Mouse (Mus musculus) CH12.LX (cell line): ENCODE measurements around the gene Smchd1. TPM values are rescaled to one million over a fixed set of nuclear protein-coding genes. Genes with fewer than 3 reads are reported as not detected.

Source experiments
- DNase-seq: peaks from one replicate; pipeline ENCODE4 v3.0.0-alpha.2; 2013; ENCODE audit errors: extremely low read depth
- H3K27ac ChIP-seq: 2 replicates; pipeline ENCODE4 v1.5.1; 2012; ENCODE audit warnings: low read depth, mild to moderate bottlenecking, control low read depth, moderate library complexity; ENCODE audit not compliant: insufficient read depth
- H3K27me3 ChIP-seq: replicated peaks from 2 replicates; pipeline ENCODE3; 2012; ENCODE audit warnings: inconsistent platforms
- H3K36me3 ChIP-seq, 2 experiments: replicated peaks in 1 of 2; 2 replicates each; pipeline versions ENCODE3 to v1.6.1; 2012; ENCODE audit warnings: inconsistent platforms in 1 of 2, low read length in 1 of 2, mild to moderate bottlenecking in 1 of 2, mixed read lengths in 1 of 2, moderate library complexity in 1 of 2; ENCODE audit not compliant: control insufficient read depth in 1 of 2, insufficient read depth in 1 of 2
- H3K4me1 ChIP-seq, 2 experiments: 2 replicates each; pipeline ENCODE4 v1.6.1; 2012; ENCODE audit warnings: inconsistent platforms in 1 of 2, moderate library complexity in 1 of 2; ENCODE audit not compliant: insufficient read depth in 2 of 2, control insufficient read depth in 1 of 2
- H3K4me2 ChIP-seq: 2 replicates; pipeline ENCODE4 v1.6.1; 2012; ENCODE audit warnings: low read depth, mild to moderate bottlenecking, control low read depth; ENCODE audit not compliant: poor library complexity, insufficient read depth, severe bottlenecking
- H3K4me3 ChIP-seq, 3 experiments: fragments of 150-350 bp in 1 of 3; sonication (generic) in 1 of 3; replicated peaks in 1 of 3; 2 replicates each; pipeline versions ENCODE3 to v1.5.1; 2011 to 2012; ENCODE audit warnings: low read depth in 2 of 3, low read length in 2 of 3, mild to moderate bottlenecking in 2 of 3, moderate library complexity in 2 of 3, control low read depth in 1 of 3, improper control_type of control experiment in 1 of 3, inconsistent platforms in 1 of 3, mixed read lengths in 1 of 3; ENCODE audit not compliant: poor library complexity in 1 of 3
- H3K79me2 ChIP-seq: replicated peaks from 2 replicates; pipeline ENCODE4 v1.6.1; 2012; ENCODE audit warnings: mild to moderate bottlenecking, moderate library complexity; ENCODE audit not compliant: control insufficient read depth, poor library complexity, insufficient read depth, severe bottlenecking; ENCODE audit errors: extremely low read depth
- H3K9ac ChIP-seq: 2 replicates; pipeline ENCODE4 v1.6.1; 2012; ENCODE audit warnings: low read depth, mild to moderate bottlenecking, control low read depth, moderate library complexity; ENCODE audit not compliant: insufficient read depth
- H3K9me3 ChIP-seq: replicated peaks from 2 replicates; pipeline ENCODE3; 2012; ENCODE audit warnings: low read length, inconsistent platforms, mixed read lengths
- CTCF ChIP-seq, 2 experiments: IDR thresholded peaks in 1 of 2; conservative IDR thresholded peaks in 1 of 2; 2 replicates each; pipeline ENCODE4 v1.5.1; 2011 to 2012; ENCODE audit warnings: low read depth in 2 of 2, low read length in 2 of 2, improper control_type of control experiment in 1 of 2, inconsistent platforms in 1 of 2, mild to moderate bottlenecking in 1 of 2, moderate library complexity in 1 of 2
- E2F4 ChIP-seq: IDR thresholded peaks from 2 replicates; pipeline ENCODE4 v1.6.1; 2011; ENCODE audit warnings: low read depth, low read length, improper control_type of control experiment; ENCODE audit not compliant: insufficient replicate concordance
- ELF1 ChIP-seq: IDR thresholded peaks from 2 replicates; pipeline ENCODE4 v1.6.1; 2014; ENCODE audit warnings: low read depth, mild to moderate bottlenecking, inconsistent platforms, low read length, improper control_type of control experiment
- ETS1 ChIP-seq: conservative IDR thresholded peaks from 2 replicates; pipeline ENCODE4 v1.6.1; 2012; ENCODE audit warnings: low read depth, mild to moderate bottlenecking, inconsistent platforms, low read length, improper control_type of control experiment, moderate library complexity
- IRF4 ChIP-seq: IDR thresholded peaks from 2 replicates; pipeline ENCODE4 v1.6.1; 2014; ENCODE audit warnings: low read depth, mild to moderate bottlenecking, inconsistent platforms, low read length, improper control_type of control experiment
- JUN ChIP-seq: IDR thresholded peaks from 2 replicates; pipeline ENCODE4 v1.6.1; 2011; ENCODE audit warnings: low read depth, mild to moderate bottlenecking, low read length, improper control_type of control experiment, moderate library complexity; ENCODE audit not compliant: insufficient read depth
- MAFK ChIP-seq: IDR thresholded peaks from 2 replicates; pipeline ENCODE4 v1.6.1; 2011; ENCODE audit warnings: low read length, improper control_type of control experiment; ENCODE audit not compliant: insufficient replicate concordance
- MAX ChIP-seq: IDR thresholded peaks from 2 replicates; pipeline ENCODE4 v1.6.1; 2011; ENCODE audit warnings: low read length, improper control_type of control experiment
- MAZ ChIP-seq: IDR thresholded peaks from 2 replicates; pipeline ENCODE4 v1.6.1; 2012; ENCODE audit warnings: low read depth, mild to moderate bottlenecking, inconsistent platforms, low read length, improper control_type of control experiment, moderate library complexity
- MEF2A ChIP-seq: IDR thresholded peaks from 2 replicates; pipeline ENCODE4 v1.6.1; 2014; ENCODE audit warnings: low read depth, mild to moderate bottlenecking, inconsistent platforms, low read length, improper control_type of control experiment, borderline replicate concordance
- MXI1 ChIP-seq: IDR thresholded peaks from 2 replicates; pipeline ENCODE4 v1.6.1; 2011; ENCODE audit warnings: mild to moderate bottlenecking, low read depth, low read length, improper control_type of control experiment
- NRF1 ChIP-seq: IDR thresholded peaks from 2 replicates; pipeline ENCODE4 v1.6.1; 2014; ENCODE audit warnings: low read depth, mild to moderate bottlenecking, inconsistent platforms, low read length, improper control_type of control experiment, moderate library complexity
- RAD21 ChIP-seq: IDR thresholded peaks from 2 replicates; pipeline ENCODE4 v1.6.1; 2011; ENCODE audit warnings: low read depth, mild to moderate bottlenecking, low read length, improper control_type of control experiment, moderate library complexity
- RCOR1 ChIP-seq: conservative IDR thresholded peaks from 2 replicates; pipeline ENCODE4 v1.6.1; 2012; ENCODE audit warnings: low read depth, mild to moderate bottlenecking, inconsistent platforms, low read length, improper control_type of control experiment
- TCF12 ChIP-seq: IDR thresholded peaks from 2 replicates; pipeline ENCODE4 v1.6.1; 2014; ENCODE audit warnings: low read depth, mild to moderate bottlenecking, inconsistent platforms, low read length, improper control_type of control experiment
- UBTF ChIP-seq: IDR thresholded peaks from 2 replicates; pipeline ENCODE4 v1.6.1; 2012; ENCODE audit warnings: low read depth, mild to moderate bottlenecking, inconsistent platforms, low read length, improper control_type of control experiment, moderate library complexity
- USF1 ChIP-seq: IDR thresholded peaks from 2 replicates; pipeline ENCODE4 v1.6.1; 2014; ENCODE audit warnings: low read depth, mild to moderate bottlenecking, inconsistent platforms, low read length, improper control_type of control experiment
- ZC3H11A ChIP-seq: IDR thresholded peaks from 2 replicates; pipeline ENCODE4 v1.6.1; 2012; ENCODE audit warnings: low read depth, mild to moderate bottlenecking, inconsistent platforms, low read length, improper control_type of control experiment
- ZMIZ1 ChIP-seq: IDR thresholded peaks from 2 replicates; pipeline ENCODE4 v1.6.1; 2012; ENCODE audit warnings: low read depth, mild to moderate bottlenecking, inconsistent platforms, low read length, improper control_type of control experiment
- dilution Hi-C: fragments of 300-500 bp; cut with MboI; formaldehyde crosslinking; loops from 2 replicates; pipeline ENCODE4 v1.14.3; 2020; ENCODE audit warnings: low sequenced_read_pairs; ENCODE audit not compliant: extremely low pct_unique_long_range_greater_than_20kb, extremely low pct_ligation_motif_present
- in situ Hi-C: fragments of 300-500 bp; cut with MboI; formaldehyde crosslinking; loops from 3 replicates; pipeline ENCODE4 v1.14.3; 2019; ENCODE audit warnings: low sequenced_read_pairs, low pct_ligation_motif_present, low pct_unique_long_range_greater_than_20kb, mixed read lengths
- polyA plus RNA-seq: library from polyadenylated mRNA; unstranded; fragments of >175 nt; gene quantifications from 2 replicates; pipeline ENCODE4 v1.2.1, GENCODE M21; 2012; ENCODE audit warnings: low read depth; ENCODE audit not compliant: insufficient read length
- total RNA-seq, 2 experiments: library from RNA; depleted of rRNA; stranded (reverse); fragments of 300-350 nt in 1 of 2; fragments of >200 nt in 1 of 2; gene quantifications; 2 replicates each; pipeline ENCODE4 v1.2.3; 2012 to 2014

The Smchd1 gene
- total and polyA plus RNA-seq, 3 experiments = 44.4 to 73.9 (median 59.4) TPM

DNA sequence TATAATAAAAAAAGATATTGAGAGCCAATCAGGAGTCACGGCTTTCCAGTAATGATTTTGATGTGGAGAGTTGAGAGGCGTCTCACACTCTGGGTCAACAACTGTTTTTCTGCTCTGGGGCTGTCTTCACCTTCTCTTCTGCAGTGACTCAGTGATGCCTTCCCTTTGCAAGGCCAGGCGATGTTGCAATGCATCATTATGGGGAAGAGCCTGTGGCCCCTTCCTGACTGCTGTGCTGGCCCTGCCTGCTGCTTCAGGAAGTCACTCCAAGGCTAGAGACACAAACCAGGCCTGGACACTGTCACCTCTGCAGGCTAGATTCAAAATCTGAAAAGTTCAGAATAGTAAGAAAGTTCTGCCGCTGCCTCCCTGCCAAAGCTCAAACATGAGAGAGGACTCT lies 175.3 kb downstream of the Smchd1 start:
- dilution Hi-C loops = no loop called here
- Histone ChIP-seq H3K27me3 (no peaks in the 10 kb centered on the region), H3K36me3 (no peaks in the 10 kb centered on the region), H3K9me3 (no peaks in the 10 kb centered on the region), H3K4me1 (no peaks in the 10 kb centered on the region), H3K9ac (no peak overlapping the region), H3K79me2 (no peaks in the 10 kb centered on the region), H3K4me2 (no peak overlapping the region), H3K27ac (no peak overlapping the region)
- no peak for DNase-seq
- in situ Hi-C loops = no loop called here
- TF ChIP-seq RAD21 (no peak), MAZ (no peak), IRF4 (no peak), MAX (no peak), ELF1 (no peak), ETS1 (no peak), USF1 (no peak), E2F4 (no peak), RCOR1 (no peak), NRF1 (no peak), ZMIZ1 (no peak), MEF2A (no peak), MXI1 (no peak), ZC3H11A (no peak), UBTF (no peak), MAFK (no peak), TCF12 (no peak), JUN (no peak), CTCF (conservative IDR thresholded peaks at IDR 0.05 in 1 of 2, IDR thresholded peaks at IDR 0.05 in 1 of 2; ENCODE audit: low read depth in 2 of 2, low read length in 2 of 2) (no peak)
- TF ChIP-seq, all 38 proteins: peak for 0
- H3K4me3 ChIP-seq = no peak overlapping the region

GRCm38 (mm10) chr17:71294570-71294969 lies 180.6 kb downstream of the Smchd1 start:
- Histone ChIP-seq H3K9me3 (no peaks in the 10 kb centered on the region), H3K4me2 (no peak overlapping the region), H3K9ac (no peak overlapping the region), H3K27ac (no peak overlapping the region), H3K79me2 (no peaks in the 10 kb centered on the region), H3K4me3 (no peak overlapping the region), H3K27me3 (no peaks in the 10 kb centered on the region), H3K36me3 (no peaks in the 10 kb centered on the region), H3K4me1 (no peaks in the 10 kb centered on the region)
- TF ChIP-seq ZC3H11A (no peak), RCOR1 (no peak)
- in situ Hi-C loops = no loop called here
- DNase-seq = no peak
- dilution Hi-C loops = no loop called here

Other genes starting within 250 kb of the Smchd1 start
- gene Emilin2, start 163.4 kb downstream of the Smchd1 start, total RNA-seq (2012; rRNA removed) = 0.08 and 0.38 TPM in 2 replicates
- gene Emilin2, start 163.4 kb downstream of the Smchd1 start, total RNA-seq (2014; rRNA removed) = 0.50 TPM in 1 of 2 replicates, not detected in the other
- gene Emilin2, start 163.4 kb downstream of the Smchd1 start, polyA plus RNA-seq = 0.34 TPM in 1 of 2 replicates, not detected in the other
- 1.1 and 1.5 TPM in 2 replicates for gene Gm4707, start 15.4 kb downstream of the Smchd1 start, total RNA-seq (2012; rRNA removed)
- gene Gm4707, start 15.4 kb downstream of the Smchd1 start, total RNA-seq (2014; rRNA removed) = 0.16 and 1.5 TPM in 2 replicates
- 0.33 and 1.1 TPM in 2 replicates for gene Gm4707, start 15.4 kb downstream of the Smchd1 start, polyA plus RNA-seq
- 24.4 and 26.7 TPM in 2 replicates for gene Ndc80, start 51.5 kb upstream of the Smchd1 start, total RNA-seq (2012; rRNA removed)
- 44.5 and 55.6 TPM in 2 replicates for gene Ndc80, start 51.5 kb upstream of the Smchd1 start, total RNA-seq (2014; rRNA removed)
- 41.8 and 49.6 TPM in 2 replicates for gene Ndc80, start 51.5 kb upstream of the Smchd1 start, polyA plus RNA-seq
- 0.04 and 0.08 TPM in 2 replicates for gene Spdya, start 76.7 kb upstream of the Smchd1 start, total RNA-seq (2012; rRNA removed)
- gene Spdya, start 76.7 kb upstream of the Smchd1 start, total RNA-seq (2014; rRNA removed) = 0.16 TPM in 1 of 2 replicates, not detected in the other
- 0.26 and 0.80 TPM in 2 replicates for gene Spdya, start 76.7 kb upstream of the Smchd1 start, polyA plus RNA-seq
- 157 and 189 TPM in 2 replicates for gene Wdr43, start 140.6 kb upstream of the Smchd1 start, total RNA-seq (2012; rRNA removed)
- 252 and 309 TPM in 2 replicates for gene Wdr43, start 140.6 kb upstream of the Smchd1 start, total RNA-seq (2014; rRNA removed)
- gene Wdr43, start 140.6 kb upstream of the Smchd1 start, polyA plus RNA-seq = 355 and 422 TPM in 2 replicates
- 0.71 and 0.76 TPM in 2 replicates for gene Togaram2, start 197.9 kb upstream of the Smchd1 start, total RNA-seq (2012; rRNA removed)
- gene Togaram2, start 197.9 kb upstream of the Smchd1 start, total RNA-seq (2014; rRNA removed) = 2.6 and 3.2 TPM in 2 replicates
- 17.6 and 19.6 TPM in 2 replicates for gene Togaram2, start 197.9 kb upstream of the Smchd1 start, polyA plus RNA-seq